Mouse (Mus musculus): ENCODE results near the gene Mylk. TPM values are rescaled to one million over a fixed set of nuclear protein-coding genes. Genes with fewer than 3 reads are reported as not detected.

The Mylk gene
- polyA plus RNA-seq, 1 experiment, result 233 TPM

DNA sequence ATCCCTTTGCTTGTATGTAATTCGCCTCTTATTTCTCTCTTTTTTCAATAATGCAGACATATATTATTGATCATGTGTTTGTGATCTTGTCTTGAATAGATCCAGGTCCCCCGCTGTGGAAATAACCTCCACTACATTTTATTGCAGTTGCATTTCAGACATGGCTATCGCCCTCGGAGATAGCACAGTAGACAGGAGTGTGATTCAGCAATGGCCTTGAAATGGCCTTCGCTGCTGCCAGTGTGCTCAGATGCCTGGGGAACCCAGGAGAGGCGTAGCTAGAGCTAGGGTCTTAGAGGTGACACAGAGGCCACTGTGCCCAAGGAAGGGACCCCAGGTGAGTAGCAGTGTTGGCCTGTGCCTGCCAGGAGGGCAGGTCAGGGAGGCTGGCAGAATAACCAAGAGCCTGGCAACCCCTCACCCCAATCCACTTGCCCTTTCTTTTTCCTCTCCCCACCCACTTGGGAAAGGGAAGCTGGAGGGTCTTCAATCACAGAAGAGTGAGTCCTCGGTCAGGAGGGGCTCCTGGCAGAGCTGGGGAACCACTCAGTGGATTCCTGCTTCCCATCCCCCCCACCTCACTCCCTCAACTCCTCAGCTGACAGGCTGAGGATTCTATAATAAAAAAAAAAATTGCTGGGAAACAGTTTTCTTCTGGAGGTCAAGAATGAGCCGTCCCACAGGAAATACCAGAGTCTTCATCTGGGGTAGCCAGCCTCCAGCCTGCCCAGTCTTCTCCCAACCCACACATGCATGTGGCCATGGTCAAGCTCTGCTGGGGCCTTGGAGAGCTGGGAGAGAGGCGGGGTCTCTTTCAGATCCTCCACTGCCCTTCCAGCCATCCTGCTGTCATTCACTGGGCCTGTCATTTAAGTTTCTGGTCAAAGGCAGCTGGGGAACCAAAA is 181.8 kb downstream of the Mylk start:
- H3K4me1 ChIP-seq (ENCODE audit: control insufficient read depth, insufficient read depth, low read length), result peaks cover 48% of the 10 kb centered on the region
- no peak for DNase-seq
- no peak overlapping the region for H3K4me3 ChIP-seq (replicated peaks; ENCODE audit: extremely low read depth, low read depth, low read length)
- TF ChIP-seq POLR2A (IDR thresholded peaks at IDR 0.05; ENCODE audit: borderline replicate concordance, extremely low read depth, low read depth, low read length) (peak; percentile 11; the same call in 1 of the 2 replicates), CTCF (IDR thresholded peaks at IDR 0.05; ENCODE audit: insufficient read depth, low read length) (no peak)
- 60% methylated on average over 9 of the region's 9 CpGs for WGBS

DNA sequence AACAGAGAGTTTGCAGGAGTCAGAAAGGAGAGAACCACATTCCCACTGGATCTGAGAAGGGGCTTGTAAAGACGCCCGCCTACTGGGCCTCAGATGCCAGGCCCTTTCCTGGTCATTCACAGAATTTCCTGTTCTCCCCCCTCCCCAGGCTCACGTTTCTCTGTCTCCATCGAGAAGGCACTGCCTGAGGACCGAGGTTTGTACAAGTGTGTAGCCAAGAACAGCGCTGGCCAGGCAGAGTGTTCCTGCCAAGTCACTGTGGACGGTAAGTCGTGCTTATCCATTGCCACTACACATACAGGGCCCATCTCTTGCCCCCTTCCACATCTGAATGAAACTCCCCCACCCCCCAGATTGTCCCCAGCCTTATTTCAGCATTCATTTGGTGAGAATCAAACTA is 184.7 kb downstream of the Mylk start:
- H3K4me3 ChIP-seq (replicated peaks; ENCODE audit: extremely low read depth, low read depth, low read length), result peak overlapping the region; percentile 1
- H3K4me1 ChIP-seq (ENCODE audit: control insufficient read depth, insufficient read depth, low read length), result peaks cover 54% of the 10 kb centered on the region
- DNase-seq, result no peak
- TF ChIP-seq CTCF (IDR thresholded peaks at IDR 0.05; ENCODE audit: insufficient read depth, low read length) (no peak), POLR2A (IDR thresholded peaks at IDR 0.05; ENCODE audit: borderline replicate concordance, extremely low read depth, low read depth, low read length) (no peak)
- 20% methylated on average over 8 of the region's 8 CpGs for whole genome bisulfite sequencing

DNA sequence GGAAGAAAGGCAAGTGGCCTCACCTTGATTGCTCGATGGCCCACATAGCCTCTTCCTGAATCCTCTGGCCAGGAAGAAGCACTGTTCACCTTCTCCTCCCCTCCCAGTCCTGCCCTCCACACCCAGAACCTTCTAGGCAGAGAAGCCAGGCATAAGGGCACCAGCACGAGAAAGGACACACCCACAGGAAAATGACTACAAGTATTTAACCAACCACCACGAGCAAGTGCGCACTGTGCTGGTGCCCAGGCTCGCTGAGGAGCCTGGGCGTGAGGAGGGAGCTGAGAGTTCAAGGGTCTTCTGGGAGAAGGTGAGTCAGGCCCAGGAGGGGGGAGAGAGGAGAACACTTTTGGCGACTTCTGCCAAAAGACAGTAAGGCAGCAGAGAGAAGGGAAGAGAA is 185.1 kb downstream of the Mylk start:
- whole genome bisulfite sequencing, result 16% methylated on average over 7 of the region's 7 CpGs
- peaks cover 50% of the 10 kb centered on the region for H3K4me1 ChIP-seq (ENCODE audit: control insufficient read depth, insufficient read depth, low read length)
- peak; percentile 61; the same call in 1 of the 2 replicates for TF ChIP-seq POLR2A (IDR thresholded peaks at IDR 0.05; ENCODE audit: borderline replicate concordance, extremely low read depth, low read depth, low read length)
- TF ChIP-seq CTCF (IDR thresholded peaks at IDR 0.05; ENCODE audit: insufficient read depth, low read length), result no peak
- no peak for DNase-seq
- H3K4me3 ChIP-seq (replicated peaks; ENCODE audit: extremely low read depth, low read depth, low read length), result peak overlapping the region; percentile 17

GRCm38 (mm10) chr16:34931306-34931705 is 186.3 kb downstream of the Mylk start:
- no peak for TF ChIP-seq POLR2A (IDR thresholded peaks at IDR 0.05; ENCODE audit: borderline replicate concordance, extremely low read depth, low read depth, low read length)
- Histone ChIP-seq H3K4me1 (ENCODE audit: control insufficient read depth, insufficient read depth, low read length) (peaks cover 44% of the 10 kb centered on the region), H3K4me3 (replicated peaks; ENCODE audit: extremely low read depth, low read depth, low read length) (no peak overlapping the region)
- WGBS, result 34% methylated on average over 2 of the region's 2 CpGs
- no peak for DNase-seq

GRCm38 (mm10) chr16:34933173-34933572 is 188.2 kb downstream of the Mylk start:
- TF ChIP-seq CTCF (IDR thresholded peaks at IDR 0.05; ENCODE audit: insufficient read depth, low read length), result no peak
- TF ChIP-seq POLR2A (IDR thresholded peaks at IDR 0.05; ENCODE audit: borderline replicate concordance, extremely low read depth, low read depth, low read length), result no peak
- DNase-seq, result no peak
- 54% methylated on average over 4 of the region's 4 CpGs for WGBS
- H3K4me1 ChIP-seq (ENCODE audit: control insufficient read depth, insufficient read depth, low read length), result peaks cover 56% of the 10 kb centered on the region
- H3K4me3 ChIP-seq (replicated peaks; ENCODE audit: extremely low read depth, low read depth, low read length), result no peak overlapping the region

DNA sequence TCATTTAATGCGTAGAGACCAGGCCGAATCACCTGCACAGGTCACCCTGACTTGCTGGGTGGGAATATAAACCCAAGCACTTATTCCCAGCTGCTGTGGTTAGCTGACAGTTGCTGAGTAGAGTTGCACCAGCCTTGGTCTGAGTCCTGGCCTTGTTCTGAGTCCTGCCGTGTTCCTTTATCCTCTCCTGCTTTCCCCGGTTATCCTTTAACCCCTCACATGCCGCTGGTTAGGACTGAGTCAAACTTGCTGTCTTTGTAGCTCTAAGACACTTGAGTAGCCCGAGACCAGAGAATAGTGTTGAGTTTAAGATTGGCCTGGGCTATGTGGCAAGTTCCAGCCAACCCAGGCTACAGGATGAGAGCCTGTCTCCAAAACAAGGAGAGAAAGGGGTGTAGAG is 189.5 kb downstream of the Mylk start:
- TF ChIP-seq CTCF (IDR thresholded peaks at IDR 0.05; ENCODE audit: insufficient read depth, low read length), result no peak
- TF ChIP-seq POLR2A (IDR thresholded peaks at IDR 0.05; ENCODE audit: borderline replicate concordance, extremely low read depth, low read depth, low read length), result no peak
- H3K4me3 ChIP-seq (replicated peaks; ENCODE audit: extremely low read depth, low read depth, low read length), result no peak overlapping the region
- WGBS, result 51% methylated on average over 6 of the region's 6 CpGs
- DNase-seq, result no peak
- peaks cover 56% of the 10 kb centered on the region for H3K4me1 ChIP-seq (ENCODE audit: control insufficient read depth, insufficient read depth, low read length)

- H3K4me1 ChIP-seq (ENCODE audit: control insufficient read depth, insufficient read depth, low read length), result peaks cover 48% of the 10 kb centered on the region
- no peak for DNase-seq
- TF ChIP-seq POLR2A (IDR thresholded peaks at IDR 0.05; ENCODE audit: borderline replicate concordance, extremely low read depth, low read depth, low read length) (no peak), CTCF (IDR thresholded peaks at IDR 0.05; ENCODE audit: insufficient read depth, low read length) (no peak)
- H3K4me3 ChIP-seq (replicated peaks; ENCODE audit: extremely low read depth, low read depth, low read length), result no peak overlapping the region
- WGBS, result 63% methylated on average over 9 of the region's 9 CpGs
Observed at GRCm38 (mm10) chr16:34935514-34936338, 190.7 kb downstream of the Mylk start.

DNA sequence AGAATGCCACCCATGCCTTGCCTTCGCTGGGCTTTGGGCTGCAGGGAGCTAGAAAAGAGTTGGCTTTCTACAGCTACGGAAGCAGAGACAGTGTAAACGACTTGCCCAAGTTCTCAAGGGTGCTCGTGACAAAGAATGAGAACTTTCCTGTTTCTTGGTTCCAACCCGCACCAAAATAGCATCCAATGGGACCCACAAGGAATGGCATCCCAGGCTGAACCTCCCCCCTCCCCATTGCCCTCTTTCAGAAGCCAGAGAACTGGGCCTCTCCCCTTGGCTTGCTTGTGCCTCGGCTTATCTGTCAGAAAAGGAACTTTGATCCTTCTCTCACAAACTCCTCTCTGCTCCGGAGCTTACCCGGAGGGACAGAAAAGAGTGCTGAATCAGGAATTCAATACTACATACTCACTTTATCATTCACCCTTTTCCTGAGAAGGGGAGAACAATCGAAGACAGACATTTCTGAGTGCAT is 191.4 kb downstream of the Mylk start:
- 39% methylated on average over 9 of the region's 9 CpGs for WGBS
- Histone ChIP-seq H3K4me1 (ENCODE audit: control insufficient read depth, insufficient read depth, low read length) (peaks cover 42% of the 10 kb centered on the region), H3K4me3 (replicated peaks; ENCODE audit: extremely low read depth, low read depth, low read length) (no peak overlapping the region)
- TF ChIP-seq POLR2A (IDR thresholded peaks at IDR 0.05; ENCODE audit: borderline replicate concordance, extremely low read depth, low read depth, low read length), result no peak
- no peak for TF ChIP-seq CTCF (IDR thresholded peaks at IDR 0.05; ENCODE audit: insufficient read depth, low read length)
- no peak for DNase-seq

DNA sequence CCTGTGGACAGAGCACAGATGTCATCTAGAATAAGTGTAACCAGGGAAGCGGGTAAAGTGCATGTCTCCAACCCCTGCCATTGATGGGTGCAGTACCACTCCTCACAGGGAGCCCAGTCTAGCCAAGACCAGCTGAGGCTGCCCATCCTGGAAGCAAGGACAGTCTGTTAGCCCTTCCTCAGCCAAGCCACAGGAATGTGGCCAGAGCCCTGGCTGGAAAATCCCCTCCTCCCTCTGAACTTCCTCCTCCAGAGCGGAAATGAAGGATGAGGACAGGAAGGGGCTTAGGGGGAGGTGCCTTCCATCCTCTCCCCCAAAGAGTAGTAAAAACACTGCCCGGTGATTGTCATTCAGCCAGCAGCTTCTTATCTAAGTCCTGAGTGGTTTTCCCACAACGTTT is 192.6 kb downstream of the Mylk start:
- peaks cover 33% of the 10 kb centered on the region for H3K4me1 ChIP-seq (ENCODE audit: control insufficient read depth, insufficient read depth, low read length)
- TF ChIP-seq CTCF (IDR thresholded peaks at IDR 0.05; ENCODE audit: insufficient read depth, low read length), result no peak
- TF ChIP-seq POLR2A (IDR thresholded peaks at IDR 0.05; ENCODE audit: borderline replicate concordance, extremely low read depth, low read depth, low read length), result peak; percentile 17; the same call in 1 of the 2 replicates
- no peak overlapping the region for H3K4me3 ChIP-seq (replicated peaks; ENCODE audit: extremely low read depth, low read depth, low read length)
- WGBS, result 24% methylated on average over 4 of the region's 4 CpGs
- no peak for DNase-seq
